Mouse (Mus musculus) CD4-positive, CD25-positive, alpha-beta regulatory T cell, adult 4 months (primary cell): ENCODE measurements around the gene Prkab1. TPM values are rescaled to one million over a fixed set of nuclear protein-coding genes. Genes with fewer than 3 reads are reported as not detected.

Experiments used
- ATAC-seq: one replicate; pipeline ENCODE4 v1.8.0; 2017
- polyA plus RNA-seq, 2 experiments: library from polyadenylated mRNA; unstranded; fragments of 100-300 nt; shearing (Covaris generic); gene quantifications; one replicate each; pipeline ENCODE4 v1.2.1; 2017

Prkab1 gene
- polyA plus RNA-seq, 2 experiments from 2014 or later: 40.1 to 55.1 TPM

GRCm38 (mm10) chr5:115978255-115978654 lies 46.1 kb downstream of the Prkab1 start:
- no peak for ATAC-seq

GRCm38 (mm10) chr5:115977757-115978156 lies 46.6 kb downstream of the Prkab1 start:
- ATAC-seq: no peak

GRCm38 (mm10) chr5:115977266-115977665 lies 47.0 kb downstream of the Prkab1 start:
- no peak for ATAC-seq

- ATAC-seq: no peak
These were observed 47.9 kb downstream of the Prkab1 start for GRCm38 (mm10) chr5:115976446-115976845.

GRCm38 (mm10) chr5:115975672-115976071 lies 48.6 kb downstream of the Prkab1 start:
- ATAC-seq: no peak

- ATAC-seq: no peak
These were observed 53.1 kb downstream of the Prkab1 start for GRCm38 (mm10) chr5:115971236-115971635.

Other genes with a start within 250 kb of the Prkab1 start
- gene Cit, start 179.2 kb downstream of the Prkab1 start, polyA plus RNA-seq: 1 to 10 TPM; 3.8 to 4.9 TPM
- gene Tmem233, start 58.7 kb upstream of the Prkab1 start, polyA plus RNA-seq: not detected